Mouse (Mus musculus): ENCODE measurements around the gene Sec61a1. TPM values are rescaled to one million over a fixed set of nuclear protein-coding genes. Genes with fewer than 3 reads are reported as not detected.

The Sec61a1 gene
- total RNA-seq, 1 experiment from 2014 or later: 176 TPM

Other genes starting within 250 kb of the Sec61a1 start
- gene Eefsec, start 72.4 kb downstream of the Sec61a1 start, total RNA-seq (2021): 14.2 and 16.6 TPM in 2 replicates
- 24.9 and 33.9 TPM in 2 replicates for gene Ruvbl1, start 53.5 kb downstream of the Sec61a1 start, total RNA-seq (2021)
- 0.36 and 1.3 TPM in 2 replicates for gene Kbtbd12, start 119.0 kb upstream of the Sec61a1 start, total RNA-seq (2021)
- gene Mgll, start 205.5 kb upstream of the Sec61a1 start, total RNA-seq (2021): 164 and 179 TPM in 2 replicates